Mouse (Mus musculus) neural tube, embryonic 13.5 days (tissue): Measurements from ENCODE around the gene Scn5a. TPM values are rescaled to one million over a fixed set of nuclear protein-coding genes. Genes with fewer than 3 reads are reported as not detected.

Experiments
- ATAC-seq: fragments of 200-750 bp; cut with Nextera tagmentation; 2 replicates; pipeline ENCODE4 v1.8.0; 2017; ENCODE audit warnings: low read depth, mild to moderate bottlenecking, moderate TSS enrichment, moderate library complexity
- H3K27ac ChIP-seq: fragments of 300-500 bp; sonication (generic); replicated peaks from 2 replicates; pipeline ENCODE4 v1.5.1; 2015; ENCODE audit warnings: moderate library complexity, mild to moderate bottlenecking, inconsistent platforms
- H3K27me3 ChIP-seq: fragments of 300-500 bp; sonication (generic); 2 replicates; pipeline ENCODE4 v1.6.1; 2015; ENCODE audit warnings: mild to moderate bottlenecking, inconsistent platforms
- H3K36me3 ChIP-seq: fragments of 300-500 bp; sonication (generic); 2 replicates; pipeline ENCODE4 v1.6.1; 2015; ENCODE audit warnings: mild to moderate bottlenecking, inconsistent platforms
- H3K4me1 ChIP-seq: fragments of 300-500 bp; sonication (generic); replicated peaks from 2 replicates; pipeline ENCODE4 v1.6.1; 2015; ENCODE audit warnings: inconsistent platforms
- H3K4me2 ChIP-seq: fragments of 300-500 bp; sonication (generic); 2 replicates; pipeline ENCODE4 v1.6.1; 2015; ENCODE audit warnings: inconsistent platforms, mild to moderate bottlenecking, moderate library complexity
- H3K4me3 ChIP-seq: fragments of 300-500 bp; sonication (generic); 2 replicates; pipeline ENCODE4 v1.5.1; 2015; ENCODE audit warnings: mild to moderate bottlenecking, inconsistent platforms
- H3K9ac ChIP-seq: fragments of 300-500 bp; sonication (generic); 2 replicates; pipeline ENCODE4 v1.6.1; 2015; ENCODE audit warnings: moderate library complexity, mild to moderate bottlenecking, inconsistent platforms
- H3K9me3 ChIP-seq: fragments of 300-500 bp; sonication (generic); 2 replicates; pipeline ENCODE4 v1.6.1; 2016; ENCODE audit warnings: inconsistent platforms
- WGBS: fragments of 180-500 bp; shearing (Covaris S2); methylation state at CpG from one replicate; pipeline ENCODE4 v1.1.7; 2015; 5-methylcytosine and 5-hydroxymethylcytosine counted together
- polyA plus RNA-seq: library from polyadenylated mRNA; unstranded; fragments of >200 nt; fragmentation: Nextera tagmentation; extraction: Ambion mirVana; gene quantifications from 2 replicates; pipeline ENCODE4 v1.2.1, GENCODE M21; 2015

Gene Scn5a
- polyA plus RNA-seq, 1 experiment from 2014 or later: 1.1 TPM

- Histone ChIP-seq H3K4me3 (no peak overlapping the region), H3K9ac (no peak overlapping the region), H3K27ac (no peak overlapping the region), H3K27me3 (no peaks in the 10 kb centered on the region), H3K4me1 (no peaks in the 10 kb centered on the region), H3K36me3 (peaks cover 72% of the 10 kb centered on the region), H3K9me3 (no peaks in the 10 kb centered on the region), H3K4me2 (no peak overlapping the region)
- WGBS: 95% methylated on average over 12 of the region's 12 CpGs
- ATAC-seq: no peak
Observed at GRCm38 (mm10) chr9:119438065-119438464, 140.8 kb downstream of the Scn5a start.

GRCm38 (mm10) chr9:119435855-119436254 is 143.0 kb downstream of the Scn5a start:
- Histone ChIP-seq H3K4me1 (no peaks in the 10 kb centered on the region), H3K36me3 (peaks cover 92% of the 10 kb centered on the region), H3K4me2 (no peak overlapping the region), H3K9ac (no peak overlapping the region), H3K27ac (no peak overlapping the region), H3K4me3 (no peak overlapping the region), H3K9me3 (no peaks in the 10 kb centered on the region), H3K27me3 (no peaks in the 10 kb centered on the region)
- ATAC-seq: no peak
- 76% methylated on average over 2 of the region's 2 CpGs for WGBS

Other genes starting within 250 kb of the Scn5a start
- 98.3 and 106 TPM in 2 replicates for gene Acaa1a, start 239.3 kb downstream of the Scn5a start, polyA plus RNA-seq
- 6.6 and 6.9 TPM in 2 replicates for gene Myd88, start 237.6 kb downstream of the Scn5a start, polyA plus RNA-seq
- 2.4 and 2.6 TPM in 2 replicates for gene Xylb, start 221.6 kb downstream of the Scn5a start, polyA plus RNA-seq
- gene Slc22a14, start 213.5 kb downstream of the Scn5a start, polyA plus RNA-seq: not detected in 2 replicates
- gene Acvr2b, start 176.9 kb downstream of the Scn5a start, polyA plus RNA-seq: 53.7 and 53.9 TPM in 2 replicates
- 45.4 and 47.2 TPM in 2 replicates for gene Exog, start 134.1 kb downstream of the Scn5a start, polyA plus RNA-seq
- gene Scn10a, start 140.3 kb upstream of the Scn5a start, polyA plus RNA-seq: 8.6 and 12.3 TPM in 2 replicates
- 0.22 and 0.35 TPM in 2 replicates for gene Scn11a, start 246.4 kb upstream of the Scn5a start, polyA plus RNA-seq